Mouse (Mus musculus) megakaryocyte, embryonic 14.5 days (primary cell): ENCODE data around the gene Atp1b2.

Experiments used
- FLI1 ChIP-seq: IDR thresholded peaks from 2 replicates; pipeline ENCODE4 v1.6.1; 2012; ENCODE audit warnings: low read length, inconsistent platforms, mixed read lengths
- GATA1 ChIP-seq: IDR thresholded peaks from 3 replicates; pipeline ENCODE4 v1.6.1; 2012; ENCODE audit warnings: mixed read lengths, low read length, inconsistent platforms, borderline replicate concordance

DNA sequence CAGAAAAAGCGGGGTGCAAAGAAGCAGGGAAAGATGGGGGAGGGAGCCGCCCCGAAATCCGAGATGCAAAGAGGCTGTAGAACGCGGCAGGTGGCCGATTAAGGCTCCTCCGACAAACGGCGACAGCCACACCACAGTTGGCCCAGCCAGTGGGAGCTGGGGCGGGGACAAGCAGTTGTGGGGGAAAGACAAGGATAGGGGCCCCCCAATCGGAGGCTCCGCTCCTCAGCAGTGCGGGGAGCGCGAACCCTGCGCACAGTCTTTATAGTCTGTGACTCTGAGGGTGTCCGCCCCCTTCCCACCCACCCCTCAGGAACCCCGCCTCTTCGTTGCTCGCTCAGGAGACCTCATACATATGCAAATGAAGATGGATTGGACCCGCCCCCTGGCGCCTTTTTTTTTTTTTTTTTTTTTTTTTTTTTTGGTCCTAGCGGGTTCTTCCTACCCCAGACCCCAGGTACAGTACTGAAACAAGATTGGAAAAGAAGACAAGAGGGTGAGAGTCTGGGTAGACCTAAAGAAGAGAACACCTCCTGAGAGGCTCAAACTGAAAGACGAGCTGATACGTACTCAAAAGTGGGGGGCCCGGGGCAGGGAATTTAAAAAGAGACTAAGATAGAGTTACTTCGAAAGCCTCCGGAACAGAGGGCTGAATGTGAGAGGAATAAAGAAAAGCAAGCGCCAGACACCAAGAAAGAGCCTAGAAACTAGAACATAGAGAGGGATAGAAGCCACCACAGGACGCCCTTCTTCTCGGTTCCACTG is at the start of gene Atp1b2:
- no peak for TF ChIP-seq FLI1
- no peak for TF ChIP-seq GATA1
